Mouse (Mus musculus): Measurements from ENCODE around the gene Tmem254c. TPM values are rescaled to one million over a fixed set of nuclear protein-coding genes. Genes with fewer than 3 reads are reported as not detected.

Gene Tmem254c
- polyA plus RNA-seq (2014; fragmentation: Illumina TruSeq; extraction: RNeasy Lipid Tissue Mini Kit (QIAGEN cat#74804); ENCODE audit: low read depth, low replicate concordance), result 169 TPM

DNA sequence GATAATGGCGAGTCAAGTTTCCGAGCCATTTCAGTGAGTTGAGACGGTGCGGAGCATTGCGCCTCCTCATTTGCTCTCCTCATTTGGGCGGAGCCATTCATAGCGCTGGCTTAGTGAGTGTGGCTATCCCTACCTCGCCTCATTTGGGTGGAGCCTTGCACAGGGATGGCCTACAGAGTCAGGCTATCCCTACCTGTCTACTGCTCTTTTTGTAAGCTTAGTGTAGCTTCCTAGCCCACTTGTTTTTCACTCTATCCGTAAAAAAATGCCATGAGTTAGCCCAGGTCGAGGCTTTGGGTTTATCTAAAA, at the start of gene Tmem254c:
Gene Tmem254c, minus strand, starts transcription at position 31 of the 309 bp plus-strand sequence.

DNA sequence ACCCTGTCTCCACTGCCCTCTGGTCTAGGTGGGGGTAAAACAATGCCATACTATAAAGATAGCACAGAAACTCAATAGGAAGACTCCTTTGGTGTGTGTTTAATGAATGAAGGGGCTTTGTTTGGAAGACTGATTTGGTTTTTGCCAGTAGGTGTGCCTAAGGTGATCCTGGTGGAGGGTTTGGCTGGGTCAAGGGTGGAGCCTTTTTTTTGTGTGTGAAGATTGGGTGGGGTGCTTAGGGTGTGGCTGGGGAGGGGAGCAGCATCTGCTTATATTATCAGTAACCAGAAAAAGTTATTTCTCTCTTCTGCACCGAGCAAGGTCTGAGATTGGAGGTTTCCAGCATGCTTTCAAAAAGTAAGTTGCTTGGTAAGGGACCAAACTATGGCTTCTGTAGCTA, 14.8 kb upstream of the Tmem254c start, which contains the start of gene Cphx3:
Gene Cphx3, plus strand, starts transcription at position 301 of the 400 bp plus-strand sequence.

DNA sequence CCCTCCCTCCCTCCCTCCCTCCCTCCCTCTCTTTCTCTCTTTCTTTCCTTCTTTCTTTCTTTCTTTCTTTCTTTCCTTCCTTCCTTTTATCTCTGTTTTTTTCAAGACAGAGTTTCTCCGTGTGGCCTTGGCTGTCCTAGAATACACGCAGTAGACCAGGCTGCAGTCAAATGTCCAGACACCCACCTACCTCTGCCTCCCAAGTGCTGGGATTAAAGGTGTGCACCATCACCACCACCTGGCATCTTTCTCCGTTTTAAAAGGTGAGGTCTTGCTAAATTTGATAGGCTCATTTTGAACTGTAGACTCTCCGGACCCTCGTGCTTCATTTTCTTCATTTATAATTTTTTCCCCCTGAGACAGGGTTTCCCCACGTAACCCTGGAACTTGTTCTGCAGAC, 14.1 kb upstream of the Tmem254c start, which contains the start of gene Cphx2:
Gene Cphx2, plus strand, starts transcription at position 301 of the 400 bp plus-strand sequence.

DNA sequence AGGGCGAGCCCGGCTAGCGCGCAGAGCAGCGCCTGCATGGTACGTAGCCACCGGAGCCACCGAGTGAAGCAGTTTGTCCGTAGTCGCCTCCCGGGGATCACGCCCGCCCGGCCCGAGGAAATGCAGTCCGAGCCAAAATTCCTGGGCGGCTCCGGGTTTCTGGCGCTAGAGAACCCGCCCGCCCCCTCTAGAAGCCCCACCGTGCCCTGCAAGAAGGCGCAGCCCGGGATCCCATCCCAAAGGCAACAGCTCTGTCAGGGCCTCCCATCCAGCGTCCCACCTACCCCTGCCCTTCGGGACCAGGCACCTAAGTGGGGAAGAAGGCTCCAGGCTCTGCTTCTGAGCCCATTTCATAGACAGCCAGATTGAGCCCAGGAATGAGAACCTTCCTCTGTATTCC, 24.5 kb downstream of the Tmem254c start, which contains the start of gene Gm9780:
Gene Gm9780, minus strand, starts transcription at position 101 of the 400 bp plus-strand sequence.

Other genes with a start within 250 kb of the Tmem254c start
- gene Anxa11, start 225.2 kb downstream of the Tmem254c start, polyA plus RNA-seq (2014; fragmentation: Illumina TruSeq; extraction: RNeasy Lipid Tissue Mini Kit (QIAGEN cat#74804); ENCODE audit: low read depth, low replicate concordance), result 48.4 TPM
- 24.9 TPM for gene Plac9a, start 164.3 kb downstream of the Tmem254c start, polyA plus RNA-seq (2014; fragmentation: Illumina TruSeq; extraction: RNeasy Lipid Tissue Mini Kit (QIAGEN cat#74804); ENCODE audit: low read depth, low replicate concordance)
- gene Tmem254a, start 139.7 kb downstream of the Tmem254c start, polyA plus RNA-seq (2014; fragmentation: Illumina TruSeq; extraction: RNeasy Lipid Tissue Mini Kit (QIAGEN cat#74804); ENCODE audit: low read depth, low replicate concordance), result 16.4 TPM
- 0.45 TPM for gene Cphx1, start 129.1 kb downstream of the Tmem254c start, polyA plus RNA-seq (2014; fragmentation: Illumina TruSeq; extraction: RNeasy Lipid Tissue Mini Kit (QIAGEN cat#74804); ENCODE audit: low read depth, low replicate concordance)
- gene Duxbl1, start 88.8 kb downstream of the Tmem254c start, polyA plus RNA-seq (2014; fragmentation: Illumina TruSeq; extraction: RNeasy Lipid Tissue Mini Kit (QIAGEN cat#74804); ENCODE audit: low read depth, low replicate concordance), result 0.34 TPM
- 150 TPM for gene Gm9780, start 24.6 kb downstream of the Tmem254c start, polyA plus RNA-seq (2014; fragmentation: Illumina TruSeq; extraction: RNeasy Lipid Tissue Mini Kit (QIAGEN cat#74804); ENCODE audit: low read depth, low replicate concordance)
- not detected for gene Cphx2, start 14.2 kb upstream of the Tmem254c start, polyA plus RNA-seq (2014; fragmentation: Illumina TruSeq; extraction: RNeasy Lipid Tissue Mini Kit (QIAGEN cat#74804); ENCODE audit: low read depth, low replicate concordance)
- not detected for gene Cphx3, start 14.9 kb upstream of the Tmem254c start, polyA plus RNA-seq (2014; fragmentation: Illumina TruSeq; extraction: RNeasy Lipid Tissue Mini Kit (QIAGEN cat#74804); ENCODE audit: low read depth, low replicate concordance)
- gene Duxbl2, start 51.0 kb upstream of the Tmem254c start, polyA plus RNA-seq (2014; fragmentation: Illumina TruSeq; extraction: RNeasy Lipid Tissue Mini Kit (QIAGEN cat#74804); ENCODE audit: low read depth, low replicate concordance), result 1.1 TPM
- gene Plac9b, start 115.1 kb upstream of the Tmem254c start, polyA plus RNA-seq (2014; fragmentation: Illumina TruSeq; extraction: RNeasy Lipid Tissue Mini Kit (QIAGEN cat#74804); ENCODE audit: low read depth, low replicate concordance), result 109 TPM
- 110 TPM for gene Tmem254b, start 139.7 kb upstream of the Tmem254c start, polyA plus RNA-seq (2014; fragmentation: Illumina TruSeq; extraction: RNeasy Lipid Tissue Mini Kit (QIAGEN cat#74804); ENCODE audit: low read depth, low replicate concordance)
- gene Duxbl3, start 190.6 kb upstream of the Tmem254c start, polyA plus RNA-seq (2014; fragmentation: Illumina TruSeq; extraction: RNeasy Lipid Tissue Mini Kit (QIAGEN cat#74804); ENCODE audit: low read depth, low replicate concordance), result 0.45 TPM

All from adipose tissue, adult 10 weeks (tissue).